Comparison of ENCODE assay signal across 7 mouse cellular contexts in genomic region chr6:97806781-97807743, GRCm38 (mm10). TPM values are rescaled to one million over a fixed set of nuclear protein-coding genes. Genes with fewer than 3 reads are reported as not detected.
DNase-seq lines count a peak whose midpoint lies in the region; ATAC-seq lines count a peak whose summit lies in the region.

TSS of gene Mitf (plus strand) at chr6:97807052.

- H3K4me1 ChIP-seq in embryonic facial prominence, embryonic 12.5 days, result peaks cover 8% of the 10 kb centered on the region; the same call in 1 of the 2 replicates
- H3K4me1 ChIP-seq in limb, embryonic 11.5 days (ENCODE audit: control insufficient read depth, insufficient read depth, low read length), result no peaks in the 10 kb centered on the region
- H3K4me1 ChIP-seq in midbrain, embryonic 14.5 days (ENCODE audit: control insufficient read depth, insufficient read depth, low read length), result no peaks in the 10 kb centered on the region

- ATAC-seq in embryonic facial prominence, embryonic 12.5 days (ENCODE audit: insufficient number of reproducible peaks, insufficient read depth, low FRiP score, low TSS enrichment), result peak; percentile 98
- ATAC-seq in limb, embryonic 11.5 days (ENCODE audit: insufficient number of reproducible peaks, low FRiP score, low TSS enrichment, low read depth), result peak; percentile 97
- peak; percentile 95 for ATAC-seq in midbrain, embryonic 14.5 days (ENCODE audit: low FRiP score, low TSS enrichment)

- peak within 1 kb of the TSS; percentile 61 for H3K4me3 ChIP-seq in embryonic facial prominence, embryonic 12.5 days
- peak within 1 kb of the TSS; percentile 63 for H3K4me3 ChIP-seq in limb, embryonic 11.5 days (ENCODE audit: low read depth, low read length)
- H3K4me3 ChIP-seq in midbrain, embryonic 14.5 days (replicated peaks; ENCODE audit: low read depth, low read length), result peak within 1 kb of the TSS; percentile 64

- DNase-seq in adrenal gland, postnatal 25 days, result peak; percentile 90
- peak; percentile 99 for DNase-seq in heart, adult 11 months
- DNase-seq in kidney, adult 18-20 months, result peak; percentile 96
- peak; percentile 91 for DNase-seq in limb, embryonic 11.5 days (ENCODE audit: low spot score)
- peak; percentile 94 for DNase-seq in midbrain, embryonic 14.5 days
- peak; percentile 78 to 88 for DNase-seq in spleen, adult 18-20 months

- H3K9me3 ChIP-seq in embryonic facial prominence, embryonic 12.5 days, result no peaks in the 10 kb centered on the region
- no peaks in the 10 kb centered on the region for H3K9me3 ChIP-seq in limb, embryonic 11.5 days (ENCODE audit: control insufficient read depth, low read length)
- no peaks in the 10 kb centered on the region for H3K9me3 ChIP-seq in midbrain, embryonic 14.5 days (ENCODE audit: control insufficient read depth, low read length)

- peak within 1 kb of the TSS; percentile 99 for H3K4me2 ChIP-seq in embryonic facial prominence, embryonic 12.5 days (replicated peaks)
- peak within 1 kb of the TSS; percentile 98 for H3K4me2 ChIP-seq in limb, embryonic 11.5 days (ENCODE audit: low read depth, severe bottlenecking)
- H3K4me2 ChIP-seq in midbrain, embryonic 14.5 days (ENCODE audit: low read length), result peak within 1 kb of the TSS; percentile 99

- peaks cover 8% of the 10 kb centered on the region; the same call in 1 of the 2 replicates for H3K27me3 ChIP-seq in embryonic facial prominence, embryonic 12.5 days
- no peaks in the 10 kb centered on the region for H3K27me3 ChIP-seq in limb, embryonic 11.5 days (ENCODE audit: control insufficient read depth, insufficient read depth, low read length)
- no peaks in the 10 kb centered on the region for H3K27me3 ChIP-seq in midbrain, embryonic 14.5 days (ENCODE audit: control insufficient read depth, insufficient read depth, low read length)

- peak within 1 kb of the TSS; percentile 51 for H3K9ac ChIP-seq in embryonic facial prominence, embryonic 12.5 days
- H3K9ac ChIP-seq in limb, embryonic 11.5 days (ENCODE audit: low read length), result peak within 1 kb of the TSS; percentile 65
- peak within 1 kb of the TSS; percentile 54 for H3K9ac ChIP-seq in midbrain, embryonic 14.5 days (replicated peaks; ENCODE audit: low read length)

- no peak within 1 kb of the TSS for H3K27ac ChIP-seq in embryonic facial prominence, embryonic 12.5 days
- H3K27ac ChIP-seq in limb, embryonic 11.5 days (replicated peaks; ENCODE audit: low read depth, low read length), result no peak within 1 kb of the TSS
- no peak within 1 kb of the TSS for H3K27ac ChIP-seq in midbrain, embryonic 14.5 days (replicated peaks; ENCODE audit: low read depth, low read length)

- WGBS in embryonic facial prominence, embryonic 12.5 days, result under 1% methylated on average over 51 of the region's 51 CpGs
- under 1% methylated on average over 51 of the region's 51 CpGs for WGBS in limb, embryonic 11.5 days
- under 1% methylated on average over 51 of the region's 51 CpGs for WGBS in midbrain, embryonic 14.5 days

- H3K36me3 ChIP-seq in embryonic facial prominence, embryonic 12.5 days, result no peaks in the 10 kb centered on the region
- no peaks in the 10 kb centered on the region for H3K36me3 ChIP-seq in limb, embryonic 11.5 days (ENCODE audit: control insufficient read depth, insufficient read depth, low read length)
- H3K36me3 ChIP-seq in midbrain, embryonic 14.5 days (ENCODE audit: control insufficient read depth, insufficient read depth, low read length), result no peaks in the 10 kb centered on the region

RNA-seq across cellular contexts. Expression of gene Mitf, which starts in this region (rescaled TPM):
- total RNA-seq in adrenal gland, postnatal 25 days (2021), result 7.6 and 9.3 TPM in 2 replicates
- 1.5 and 2.3 TPM in 2 replicates for polyA plus RNA-seq in embryonic facial prominence, embryonic 12.5 days (2016; fragmentation: Nextera tagmentation; extraction: Ambion mirVana)
- 0.87 and 1.1 TPM in 2 replicates for polyA plus RNA-seq in limb, embryonic 11.5 days (2014; fragmentation: Nextera tagmentation; extraction: Ambion mirVana)
- polyA plus RNA-seq in midbrain, embryonic 14.5 days (2014; fragmentation: Nextera tagmentation; extraction: Ambion mirVana), result 0.67 and 0.74 TPM in 2 replicates

Comparison
In these comparisons a context has a peak if more than half of its experiments do, and no peak if none do; other contexts are left out.
1. Peak in DNase-seq, ATAC-seq, H3K4me3 ChIP-seq, H3K9ac ChIP-seq and H3K4me2 ChIP-seq in midbrain, embryonic 14.5 days; RNA of the gene not detected or under 1 TPM.